Mouse (Mus musculus) skeletal muscle tissue, adult 2 months (tissue): ENCODE measurements at regions not wholly inside any gene's neighbourhood (a gene's known extent, or its start where the extent isn't known, plus 50 kb on each side); places are given as distances from the start of the nearest gene placed in this dataset.

Experiments
- DNase-seq: peaks from one replicate; pipeline ENCODE4 v3.0.0-alpha.2; 2012; ENCODE audit warnings: low read depth, low spot score

DNA sequence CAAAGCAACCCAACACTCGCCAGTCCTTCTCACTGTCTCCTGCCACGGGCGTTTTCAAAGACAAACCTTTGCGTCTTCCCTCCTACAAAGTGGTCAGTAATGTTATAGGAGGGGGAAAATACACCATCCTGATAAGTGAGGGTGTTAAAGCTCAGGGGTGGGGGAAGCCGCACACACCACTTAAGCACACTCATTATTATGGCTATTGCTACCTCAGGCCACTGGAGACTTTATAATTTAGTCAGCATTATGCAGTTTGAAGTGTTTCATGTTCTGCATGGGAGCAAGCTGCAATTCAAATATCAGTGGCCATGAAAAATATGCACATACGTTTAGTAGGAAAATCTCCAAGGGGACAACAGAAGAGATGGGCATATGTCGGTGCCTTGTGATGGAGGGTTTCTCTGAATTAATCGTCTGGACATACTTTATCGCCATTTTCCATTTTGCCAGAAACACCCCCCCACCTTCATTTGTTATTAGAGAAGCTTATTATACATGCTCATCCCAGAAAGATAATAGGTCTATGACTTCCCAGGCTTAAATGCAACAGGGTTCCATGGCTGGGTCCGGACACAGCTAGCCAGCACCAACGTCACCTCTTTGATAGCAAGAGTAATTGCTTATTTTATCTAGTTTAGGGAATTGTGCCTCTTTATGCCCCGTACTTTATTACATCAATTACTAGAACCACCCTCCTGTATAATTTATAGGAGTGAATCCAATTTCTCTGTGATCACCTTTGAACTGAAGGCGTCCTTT is 193.5 kb upstream of the Adamts16 start:
- DNase-seq, result no peak

DNA sequence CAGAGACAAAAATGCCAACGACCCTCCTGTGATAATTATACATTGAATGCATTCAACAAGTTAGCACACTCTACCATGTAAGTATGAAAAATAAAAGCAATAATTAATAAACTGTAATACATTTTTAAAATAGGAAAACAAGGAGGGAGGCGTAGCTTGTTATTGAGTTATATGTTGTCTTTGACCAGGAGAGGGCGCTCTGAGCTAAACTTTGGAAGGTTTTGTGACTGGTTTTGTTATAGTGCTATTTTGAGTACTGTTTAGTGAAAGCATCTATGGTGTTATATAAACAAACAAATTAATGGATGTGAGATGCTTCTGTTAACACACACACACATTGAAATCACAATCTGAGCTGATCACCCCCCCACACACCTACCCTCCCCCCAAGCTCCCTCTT is 166.6 kb upstream of the Adamts16 start:
- no peak for DNase-seq

DNA sequence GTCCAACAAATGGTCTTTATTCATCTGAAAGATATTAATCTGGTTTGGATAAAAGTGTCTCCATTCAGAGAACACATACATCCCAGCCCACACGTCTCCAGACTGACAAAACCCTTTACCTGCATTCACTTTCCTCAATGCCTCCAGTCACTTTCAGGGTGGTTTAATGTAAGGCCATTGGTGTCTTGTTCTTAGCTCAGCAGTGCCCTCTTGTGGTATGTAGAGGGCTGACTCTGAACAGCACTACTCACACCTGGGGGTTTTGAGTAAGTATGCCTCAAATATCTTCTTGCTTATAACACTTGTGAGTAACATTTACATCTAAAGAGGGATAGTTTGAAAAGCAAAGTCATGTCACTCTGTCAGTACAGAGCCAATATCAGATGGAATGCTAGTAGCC is 164.5 kb upstream of the Adamts16 start:
- DNase-seq, result no peak

DNA sequence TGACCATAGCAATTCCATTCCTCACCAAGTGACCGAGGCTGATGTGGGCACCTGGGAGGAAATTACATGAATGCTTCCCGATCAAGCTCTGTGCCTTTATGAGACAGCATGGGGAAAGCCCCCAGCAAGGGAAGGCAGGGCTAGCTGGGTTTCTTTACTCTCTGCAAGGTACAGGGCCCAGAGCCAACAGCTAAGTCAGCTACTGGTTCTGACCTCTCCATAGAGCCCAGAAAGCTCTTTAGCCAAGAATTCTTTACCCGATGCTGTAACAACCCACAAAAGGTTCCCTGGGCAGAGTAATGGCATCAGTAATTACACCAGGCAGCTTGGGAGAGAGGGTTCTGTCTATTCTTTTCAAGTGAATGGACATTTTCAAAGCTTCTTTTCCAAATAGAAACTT is 161.9 kb upstream of the Adamts16 start:
- no peak for DNase-seq

DNA sequence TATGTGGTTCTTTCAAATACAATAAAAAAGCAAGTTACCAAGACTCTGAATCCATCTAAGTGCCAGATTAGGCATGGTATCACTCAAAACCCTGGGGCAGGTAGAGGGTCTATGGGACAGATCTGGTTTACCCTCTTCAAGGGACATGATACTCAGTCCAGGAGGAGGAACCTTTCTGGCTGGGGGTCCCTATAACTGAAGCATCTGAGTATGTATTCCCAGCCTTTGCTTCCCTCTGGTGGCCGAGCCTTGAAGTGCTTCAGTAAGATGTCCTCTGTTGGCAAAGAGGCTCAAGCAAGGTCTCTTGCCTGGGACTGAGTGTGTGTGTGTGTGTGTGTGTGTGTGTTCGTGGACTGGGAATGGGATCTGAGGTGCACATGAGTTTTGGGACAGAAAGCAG is 159.7 kb upstream of the Adamts16 start:
- no peak for DNase-seq

DNA sequence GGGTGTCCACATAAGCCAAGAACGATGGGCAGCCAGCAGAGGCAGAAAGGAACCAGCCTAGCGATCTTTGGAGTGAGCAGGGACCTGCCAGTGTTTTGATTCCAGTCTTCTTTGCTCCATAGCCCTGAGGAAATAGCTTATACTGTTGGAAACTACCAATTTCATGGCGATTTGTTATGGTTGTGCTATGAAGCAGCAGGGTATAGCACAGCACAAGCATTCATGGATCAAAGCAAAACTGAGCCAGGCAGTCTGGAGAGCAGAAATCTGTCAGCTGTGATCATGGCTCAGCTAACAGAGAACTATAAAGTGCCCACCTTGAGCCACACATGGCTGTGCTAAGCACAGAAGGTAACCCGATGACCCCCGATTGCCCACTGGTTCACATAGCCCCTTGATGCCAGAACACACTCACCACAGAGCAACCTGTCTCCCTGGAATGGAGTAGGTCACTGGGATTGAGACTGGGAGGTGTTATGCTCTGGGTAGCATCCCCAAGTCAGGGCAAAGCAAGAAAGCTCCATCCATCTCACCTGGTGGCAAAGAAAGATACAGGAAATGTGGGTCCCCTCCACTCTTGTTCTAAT is 158.9 kb upstream of the Adamts16 start:
- no peak for DNase-seq

DNA sequence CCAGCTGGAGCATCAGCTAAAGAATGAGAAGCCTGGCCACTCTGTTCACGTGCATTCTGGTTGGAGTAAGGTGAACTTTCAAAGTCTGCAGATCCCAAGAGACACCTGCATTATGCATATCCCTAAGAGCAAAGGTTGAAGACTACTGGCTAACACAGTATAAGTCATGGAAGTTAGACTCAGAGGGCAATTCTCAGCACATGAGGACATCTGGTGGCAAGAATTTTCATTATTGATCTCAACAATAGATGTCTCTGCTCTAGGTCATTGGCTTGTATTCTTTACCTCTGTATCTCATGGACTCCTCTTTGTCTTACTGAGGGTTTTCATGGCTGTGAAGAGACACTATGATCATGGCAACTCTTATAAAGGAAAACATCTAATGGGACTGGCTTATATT is 151.9 kb upstream of the Adamts16 start:
- no peak for DNase-seq

DNA sequence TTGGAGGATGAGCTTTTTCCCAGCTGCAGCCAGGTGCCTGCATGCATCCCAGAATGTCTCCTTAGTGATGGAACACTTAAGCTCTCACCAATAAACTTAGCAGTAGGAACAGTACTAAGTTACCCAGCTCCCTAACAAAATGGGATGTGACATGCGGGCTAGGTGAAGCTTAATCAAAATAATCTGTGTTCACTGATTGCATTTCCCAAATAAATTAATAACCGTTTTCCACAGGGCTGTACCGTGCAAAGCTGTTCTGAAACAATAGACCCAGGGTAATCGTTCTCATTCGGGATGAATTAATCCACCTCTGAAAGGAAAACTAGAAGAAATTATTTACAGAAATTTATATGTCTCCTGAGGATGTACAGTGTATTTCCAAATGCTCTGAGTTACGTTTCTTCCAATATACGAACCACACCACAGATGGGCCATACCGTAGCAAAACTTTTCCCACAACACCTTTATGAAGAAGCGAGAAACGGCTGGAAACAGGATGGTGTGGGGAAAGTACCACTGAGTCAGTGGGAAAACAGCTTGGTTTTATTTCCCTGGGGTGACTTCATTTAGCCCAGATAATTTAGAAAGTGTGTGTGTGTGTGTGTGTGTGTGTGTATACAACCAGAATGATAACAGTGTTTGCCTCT is 148.5 kb upstream of the Adamts16 start:
- no peak for DNase-seq

DNA sequence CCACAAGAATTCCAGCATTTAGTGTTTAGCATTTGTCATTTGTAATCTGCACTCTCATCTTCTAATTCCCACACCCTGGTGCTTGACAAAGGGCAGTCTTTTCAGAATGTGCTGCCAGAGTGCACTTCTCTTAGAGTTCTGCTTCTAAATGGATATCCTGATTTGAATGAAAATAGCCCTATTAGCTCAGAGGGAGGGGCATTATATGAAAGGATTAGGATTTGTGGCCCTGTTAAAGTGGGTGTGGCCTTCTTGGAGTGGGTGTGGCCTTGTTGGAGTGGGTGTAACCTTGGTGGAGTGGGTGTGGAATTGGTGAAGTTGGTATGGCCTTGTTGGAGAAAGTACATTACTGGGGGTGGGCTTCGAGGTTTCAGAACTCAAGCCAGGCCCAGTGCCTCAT is 137.7 kb upstream of the Adamts16 start:
- no peak for DNase-seq

DNA sequence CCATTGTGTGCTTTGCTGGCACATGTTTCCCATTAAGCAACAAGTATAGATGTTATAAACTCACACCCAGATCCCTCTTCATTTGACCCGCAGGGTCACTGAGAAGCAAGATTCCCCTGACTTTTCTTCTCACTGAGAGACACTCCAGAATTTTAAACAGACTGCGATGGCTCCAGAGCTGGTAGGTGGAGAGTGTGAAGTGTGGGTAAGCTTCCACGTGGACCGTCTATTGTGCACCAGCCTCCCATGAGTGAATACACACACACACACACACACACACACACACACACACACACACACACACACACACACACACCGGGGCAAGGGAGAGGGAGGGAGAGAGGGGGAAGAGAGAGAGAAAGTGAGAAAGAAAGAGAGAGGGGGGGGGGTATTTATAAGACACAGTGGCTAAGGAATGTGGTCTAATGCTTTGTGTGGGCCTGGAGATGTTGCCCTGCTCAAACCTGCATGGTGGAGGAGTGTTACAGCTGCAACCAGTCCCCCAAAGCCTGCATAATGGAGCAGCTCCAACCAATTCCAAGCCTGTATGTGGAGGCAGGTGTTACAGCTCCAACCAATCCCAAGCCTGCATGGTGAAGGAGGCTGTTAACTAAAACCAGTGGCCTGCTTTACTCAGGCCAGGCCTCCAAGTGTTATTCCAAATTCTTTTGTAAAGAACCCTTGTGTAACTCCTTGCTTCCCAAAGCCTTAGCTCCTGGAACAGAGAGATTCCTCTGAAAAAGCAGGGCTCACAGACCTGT is 137.1 kb upstream of the Adamts16 start:
- no peak for DNase-seq

DNA sequence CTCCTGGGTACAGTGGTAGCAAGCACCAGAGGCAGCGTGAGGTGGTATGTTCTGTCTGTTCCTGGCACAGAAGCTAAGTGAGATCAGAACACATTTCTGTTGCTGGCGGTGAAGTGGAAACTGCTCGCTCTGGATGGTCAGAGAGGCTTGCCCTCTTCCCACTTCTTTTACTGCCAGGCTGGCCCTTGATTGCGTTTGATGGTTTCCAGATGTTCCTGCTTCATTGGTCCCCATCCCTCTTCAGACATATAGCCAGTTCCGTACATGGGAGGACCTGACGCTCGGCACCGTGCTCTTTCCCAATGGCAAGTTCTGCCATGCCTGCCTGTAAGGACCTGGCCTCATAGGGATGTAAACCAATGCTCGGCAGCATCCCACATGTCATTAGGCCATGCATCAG is 128.0 kb upstream of the Adamts16 start:
- DNase-seq, result no peak

DNA sequence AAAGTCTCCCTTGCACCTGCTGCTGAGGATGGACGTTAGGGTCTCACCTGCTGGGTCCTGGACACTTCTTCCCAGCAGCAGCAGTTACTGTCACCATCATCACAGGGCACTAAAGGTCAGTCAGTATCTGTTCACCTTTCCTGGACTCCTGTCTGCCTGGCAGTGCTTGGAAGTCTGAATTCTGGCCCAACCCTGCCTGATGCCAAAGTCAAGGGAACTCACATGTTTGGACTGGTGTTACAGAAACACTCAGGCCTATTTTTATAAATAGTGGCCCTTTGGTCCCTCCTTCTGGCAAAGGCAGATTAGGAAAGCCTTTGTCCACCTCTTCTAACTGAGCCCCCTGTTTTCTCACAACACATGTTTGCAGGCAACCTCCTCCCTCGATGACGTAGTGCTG is 126.2 kb upstream of the Adamts16 start:
- no peak for DNase-seq

DNA sequence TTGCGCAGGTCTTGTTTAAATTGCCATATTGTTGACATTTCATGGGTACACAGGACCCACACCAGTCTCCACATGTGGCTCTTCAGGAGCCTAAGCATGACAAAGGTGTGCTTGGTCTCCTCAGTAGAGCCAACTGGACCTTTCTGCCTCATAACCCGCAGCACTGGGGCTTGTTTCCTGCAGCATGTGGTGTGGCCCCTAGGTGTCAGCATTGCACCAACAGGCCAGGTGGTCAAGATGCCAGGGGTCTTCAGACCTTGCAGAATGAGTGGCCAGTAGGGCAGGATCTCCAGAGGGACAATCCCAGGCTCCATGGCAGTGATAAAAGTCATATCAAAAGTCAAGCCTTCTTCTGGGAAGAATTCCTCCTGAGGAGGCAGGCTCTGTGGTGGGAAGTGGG is 121.8 kb upstream of the Adamts16 start:
- DNase-seq, result no peak

DNA sequence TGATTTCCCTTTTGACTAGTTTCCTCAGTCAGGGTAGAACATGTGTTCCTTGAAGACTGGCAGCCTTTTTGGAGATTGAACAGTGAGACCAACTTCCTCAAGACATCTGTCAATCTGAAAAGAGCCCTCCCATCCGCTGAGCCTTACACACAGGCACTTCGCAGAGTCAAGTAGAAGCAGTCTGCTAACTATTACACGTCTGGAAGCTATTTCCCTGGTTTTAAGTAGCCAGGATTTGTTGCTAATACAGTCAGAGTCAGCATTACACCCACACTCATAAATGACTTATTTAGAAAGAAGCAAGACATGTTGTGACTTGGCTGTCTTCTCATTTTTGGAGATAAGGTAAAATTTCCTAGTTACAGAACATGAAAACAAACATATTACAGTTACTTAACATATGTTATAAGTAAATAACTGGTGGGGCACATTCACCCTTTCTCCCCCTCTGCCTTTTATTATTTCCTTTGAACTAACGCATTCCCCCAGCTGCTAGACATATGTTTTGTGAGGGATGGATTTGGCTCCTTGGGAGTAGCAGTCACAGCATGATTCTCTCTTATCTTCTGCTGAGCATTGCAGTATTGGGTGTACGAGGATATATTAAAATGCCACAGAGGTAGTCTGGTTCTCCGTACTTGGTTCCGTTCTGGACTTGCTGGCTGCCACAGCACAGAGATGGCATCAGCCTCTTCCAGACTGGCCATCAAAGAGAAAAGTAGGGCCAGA is 92.9 kb upstream of the Adamts16 start:
- DNase-seq, result no peak

DNA sequence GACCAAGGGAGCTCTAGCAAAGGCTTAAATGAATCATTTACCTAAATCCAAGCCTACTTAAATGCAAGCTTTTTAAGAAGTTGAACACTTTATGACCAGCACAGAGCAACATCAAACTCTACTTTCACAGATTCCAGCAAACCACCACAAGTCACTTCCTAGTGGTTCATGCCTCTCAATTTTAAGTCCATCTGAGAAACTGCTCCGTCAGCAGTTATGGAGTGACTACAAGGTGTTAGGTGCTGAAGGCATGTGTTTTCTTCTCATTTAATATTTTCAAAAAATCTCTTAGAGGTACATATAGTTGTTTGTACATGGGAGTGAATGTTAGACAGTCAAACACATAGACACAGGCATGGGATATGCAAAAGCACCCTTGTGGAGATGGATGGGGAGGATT is 72.2 kb upstream of the Adamts16 start:
- no peak for DNase-seq

DNA sequence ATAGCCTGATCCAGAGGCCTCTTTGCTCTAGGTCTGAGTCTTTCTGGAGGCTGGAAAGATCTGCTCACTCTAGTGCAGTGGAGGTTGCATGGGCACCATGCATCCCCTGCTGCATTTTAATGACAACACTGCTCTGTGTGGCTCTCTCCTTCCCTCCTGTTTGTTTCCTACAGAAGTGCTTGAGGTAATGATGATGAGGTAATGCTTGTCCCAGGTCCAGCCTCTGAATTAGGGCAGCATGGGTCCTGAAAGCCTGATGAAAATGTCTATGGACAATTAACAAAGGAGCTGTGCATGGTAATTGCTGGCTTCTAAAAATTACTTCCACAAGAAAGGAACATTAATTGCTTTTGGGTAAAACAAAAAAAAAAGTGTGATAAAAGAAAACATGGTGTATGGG is 69.3 kb upstream of the Adamts16 start:
- DNase-seq, result no peak

DNA sequence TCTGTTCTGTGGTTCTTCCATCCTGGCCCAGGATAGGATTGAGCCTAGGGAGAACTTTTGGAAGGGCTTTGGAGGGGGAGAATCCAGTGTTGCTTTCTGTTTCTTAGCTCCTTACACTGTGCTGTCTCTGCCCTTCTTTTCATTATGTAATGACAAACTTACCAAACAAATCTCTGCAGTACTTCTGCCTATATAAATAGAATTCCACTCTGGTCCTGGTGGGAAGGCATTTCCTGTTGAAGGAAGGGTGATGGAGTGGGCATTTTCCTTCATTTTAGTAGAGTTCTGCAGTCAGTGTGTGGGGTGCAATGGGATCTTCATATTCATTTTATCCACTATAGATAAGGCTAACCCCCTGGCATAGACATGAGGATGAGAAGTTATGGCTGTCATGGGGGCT is 63.2 kb upstream of the Adamts16 start:
- DNase-seq, result no peak

DNA sequence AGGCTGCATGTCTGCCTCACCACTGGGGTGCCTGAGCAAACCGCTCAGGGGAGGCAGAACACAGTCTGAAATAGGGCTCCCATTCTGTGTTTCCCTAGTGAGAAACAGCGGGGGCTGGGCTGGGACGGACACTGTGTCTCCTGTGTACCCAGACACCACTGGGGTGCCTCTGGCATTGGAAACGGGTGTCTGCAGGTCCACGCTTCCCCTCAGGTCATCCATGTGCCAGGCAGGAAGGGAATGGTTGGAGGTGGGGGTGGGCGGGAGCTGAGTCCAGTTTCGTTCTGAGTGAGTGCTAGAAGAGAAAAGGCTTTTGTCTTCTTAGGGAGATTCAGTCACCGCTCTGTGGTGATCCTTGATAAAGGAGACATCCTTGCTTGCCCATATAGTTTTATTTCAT is 62.2 kb upstream of the Adamts16 start:
- DNase-seq, result no peak

DNA sequence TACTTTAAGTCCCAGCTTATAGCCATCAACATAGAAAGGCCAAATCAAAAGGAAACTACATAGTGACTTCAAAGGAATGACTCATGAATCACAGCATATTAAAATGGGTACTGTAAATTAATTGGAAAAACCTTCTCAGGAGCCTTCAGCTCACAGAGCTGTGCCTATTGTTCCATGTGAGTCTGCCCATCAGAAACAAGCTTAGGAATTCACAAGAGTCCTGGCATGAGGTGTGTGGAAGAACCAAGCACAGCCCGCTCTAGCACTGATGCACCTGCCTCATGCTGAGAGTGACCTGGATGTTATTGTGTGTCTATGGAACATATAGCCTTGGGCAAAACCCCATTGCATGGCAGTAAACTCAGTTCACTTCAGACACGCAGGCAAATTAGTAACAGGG is 61.5 kb upstream of the Adamts16 start:
- no peak for DNase-seq

DNA sequence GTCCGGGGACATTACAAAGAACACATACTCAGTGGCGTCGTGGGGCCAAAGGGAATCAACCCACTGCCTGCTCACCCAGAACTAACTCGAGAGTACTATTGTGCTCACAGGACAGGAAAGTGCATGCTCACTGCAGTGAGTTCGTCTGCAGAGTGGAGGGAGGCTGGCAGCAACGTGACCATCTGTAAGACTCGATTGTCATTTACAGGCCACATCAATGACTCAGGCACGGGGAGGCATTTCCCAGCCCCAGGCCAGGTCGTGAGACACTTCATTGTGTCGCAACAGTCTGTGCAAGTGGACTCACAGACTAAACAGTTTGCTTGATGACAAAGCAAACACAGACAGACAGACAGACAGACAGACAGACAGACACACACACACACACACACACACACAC is 61.1 kb upstream of the Adamts16 start:
- DNase-seq, result no peak

DNA sequence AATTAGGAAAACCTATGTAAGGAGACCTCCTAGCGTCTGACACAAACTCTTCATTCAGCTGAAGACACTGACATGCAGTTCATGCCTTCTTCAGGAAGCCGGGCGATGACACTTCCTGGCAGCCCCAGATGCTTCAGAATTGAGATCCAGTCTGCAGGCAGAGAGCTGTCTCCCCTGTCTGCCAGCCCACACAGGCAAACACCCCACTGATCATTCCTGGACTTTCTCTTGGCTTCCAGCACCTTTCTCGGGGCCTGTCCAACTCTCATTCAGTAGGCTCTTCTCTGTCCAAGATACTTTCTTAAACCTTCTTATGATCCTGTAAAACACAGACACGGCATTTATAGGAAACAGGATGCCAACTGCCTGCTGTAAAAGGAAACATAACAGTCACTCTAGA is 50.0 kb upstream of the Adamts16 start:
- no peak for DNase-seq
